Mouse (Mus musculus) MEL (cell line): ENCODE results near the gene Acoxl. TPM values are rescaled to one million over a fixed set of nuclear protein-coding genes. Genes with fewer than 3 reads are reported as not detected.

Experiments used
- DNase-seq: peaks from one replicate; pipeline ENCODE4 v3.0.0; 2011; ENCODE audit warnings: low read depth, low spot score
- H3K27ac ChIP-seq: 2 replicates; pipeline ENCODE4 v1.5.1; 2012; ENCODE audit warnings: low read depth, mild to moderate bottlenecking, control low read depth, low read length, moderate library complexity; ENCODE audit not compliant: control insufficient read depth
- H3K27me3 ChIP-seq, 2 experiments: fragments of 150-350 bp in 1 of 2; sonication (generic) in 1 of 2; 2 replicates each; pipeline ENCODE4 v1.6.1; 2012; ENCODE audit warnings: low read length in 2 of 2, mild to moderate bottlenecking in 2 of 2, improper control_type of control experiment in 1 of 2, moderate library complexity in 1 of 2; ENCODE audit not compliant: insufficient read depth in 2 of 2, control insufficient read depth in 1 of 2
- H3K36me3 ChIP-seq, 2 experiments: 2 replicates each; pipeline ENCODE4 v1.6.1; 2012 to 2014; ENCODE audit warnings: low read length in 2 of 2, improper control_type of control experiment in 1 of 2, inconsistent platforms in 1 of 2, mild to moderate bottlenecking in 1 of 2; ENCODE audit not compliant: insufficient read depth in 2 of 2, control insufficient read depth in 1 of 2
- H3K4me1 ChIP-seq, 2 experiments: fragments of 150-350 bp in 1 of 2; sonication (generic) in 1 of 2; 2 replicates each; pipeline ENCODE4 v1.6.1; 2012; ENCODE audit warnings: low read length in 2 of 2, improper control_type of control experiment in 1 of 2, mild to moderate bottlenecking in 1 of 2; ENCODE audit not compliant: insufficient read depth in 2 of 2, control insufficient read depth in 1 of 2
- H3K4me3 ChIP-seq, 2 experiments: fragments of 150-350 bp in 1 of 2; sonication (generic) in 1 of 2; 2 replicates each; pipeline ENCODE4 v1.5.1; 2012; ENCODE audit warnings: low read depth in 2 of 2, low read length in 2 of 2, mild to moderate bottlenecking in 2 of 2, moderate library complexity in 2 of 2, control low read depth in 1 of 2, improper control_type of control experiment in 1 of 2; ENCODE audit not compliant: control insufficient read depth in 1 of 2, insufficient read depth in 1 of 2
- H3K79me2 ChIP-seq: 2 replicates; pipeline ENCODE4 v1.6.1; 2012; ENCODE audit warnings: mild to moderate bottlenecking, low read length, moderate library complexity; ENCODE audit not compliant: control insufficient read depth, poor library complexity, insufficient read depth
- H3K9ac ChIP-seq: 2 replicates; pipeline ENCODE4 v1.6.1; 2012; ENCODE audit warnings: low read depth, mild to moderate bottlenecking, control low read depth, low read length, moderate library complexity; ENCODE audit not compliant: control insufficient read depth, poor library complexity, severe bottlenecking
- H3K9me3 ChIP-seq: fragments of 150-350 bp; sonication (generic); replicated peaks from 2 replicates; pipeline ENCODE4 v1.6.1; 2012; ENCODE audit warnings: mild to moderate bottlenecking, low read length, improper control_type of control experiment, moderate library complexity; ENCODE audit not compliant: insufficient read depth
- BHLHE40 ChIP-seq: IDR thresholded peaks from 2 replicates; pipeline ENCODE4 v1.6.1; 2012; ENCODE audit warnings: low read depth, mild to moderate bottlenecking, inconsistent platforms, low read length, improper control_type of control experiment, borderline replicate concordance
- CHD1 ChIP-seq: IDR thresholded peaks from 2 replicates; pipeline ENCODE4 v1.6.1; 2012; ENCODE audit warnings: low read depth, mild to moderate bottlenecking, inconsistent platforms, low read length, improper control_type of control experiment
- CHD2 ChIP-seq: IDR thresholded peaks from 2 replicates; pipeline ENCODE4 v1.6.1; 2011; ENCODE audit warnings: low read length, improper control_type of control experiment
- CTCF ChIP-seq, 3 experiments: IDR thresholded peaks in 2 of 3; conservative IDR thresholded peaks in 1 of 3; 2 replicates each; pipeline ENCODE4 v1.5.1; 2011 to 2012; ENCODE audit warnings: low read length in 3 of 3, low read depth in 2 of 3, mild to moderate bottlenecking in 2 of 3, improper control_type of control experiment in 1 of 3, inconsistent platforms in 1 of 3, mixed read lengths in 1 of 3, moderate library complexity in 1 of 3; ENCODE audit not compliant: control insufficient read depth in 1 of 3, insufficient read depth in 1 of 3, poor library complexity in 1 of 3, severe bottlenecking in 1 of 3
- E2F4 ChIP-seq: IDR thresholded peaks from 2 replicates; pipeline ENCODE4 v1.6.1; 2011; ENCODE audit warnings: low read depth, low read length, improper control_type of control experiment, borderline replicate concordance
- ELF1 ChIP-seq: IDR thresholded peaks from 2 replicates; pipeline ENCODE4 v1.6.1; 2014; ENCODE audit warnings: low read depth, mild to moderate bottlenecking, inconsistent platforms, low read length, improper control_type of control experiment, moderate library complexity
- EP300 ChIP-seq, 2 experiments: IDR thresholded peaks; 2 replicates each; pipeline ENCODE4 v1.6.1; 2011; ENCODE audit warnings: improper control_type of control experiment in 2 of 2, low read length in 2 of 2, low read depth in 1 of 2, mild to moderate bottlenecking in 1 of 2
- ETS1 ChIP-seq: IDR thresholded peaks from 2 replicates; pipeline ENCODE4 v1.6.1; 2012; ENCODE audit warnings: low read depth, mild to moderate bottlenecking, inconsistent platforms, low read length, improper control_type of control experiment, moderate library complexity
- GABPA ChIP-seq: IDR thresholded peaks from 2 replicates; pipeline ENCODE4 v1.6.1; 2012; ENCODE audit warnings: low read depth, mild to moderate bottlenecking, inconsistent platforms, low read length, improper control_type of control experiment, moderate library complexity
- GATA1 ChIP-seq: IDR thresholded peaks from 2 replicates; pipeline ENCODE4 v1.6.1; 2011; ENCODE audit warnings: low read depth, low read length, improper control_type of control experiment
- JUND ChIP-seq: IDR thresholded peaks from 2 replicates; pipeline ENCODE4 v1.6.1; 2011; ENCODE audit warnings: low read depth, mild to moderate bottlenecking, improper control_type of control experiment, low read length
- KAT2A ChIP-seq: conservative IDR thresholded peaks from 2 replicates; pipeline ENCODE4 v1.6.1; 2012; ENCODE audit warnings: low read depth, low read length, improper control_type of control experiment, inconsistent platforms
- MAFK ChIP-seq: IDR thresholded peaks from 2 replicates; pipeline ENCODE4 v1.6.1; 2011; ENCODE audit warnings: low read depth, mild to moderate bottlenecking, low read length, improper control_type of control experiment, borderline replicate concordance
- MAX ChIP-seq: IDR thresholded peaks from 2 replicates; pipeline ENCODE4 v1.6.1; 2011; ENCODE audit warnings: low read length, improper control_type of control experiment
- MAZ ChIP-seq: IDR thresholded peaks from 2 replicates; pipeline ENCODE4 v1.6.1; 2012; ENCODE audit warnings: low read depth, mild to moderate bottlenecking, inconsistent platforms, low read length, improper control_type of control experiment
- MEF2A ChIP-seq: IDR thresholded peaks from 2 replicates; pipeline ENCODE4 v1.6.1; 2014; ENCODE audit warnings: low read depth, mild to moderate bottlenecking, inconsistent platforms, low read length, improper control_type of control experiment; ENCODE audit not compliant: poor library complexity, insufficient replicate concordance, severe bottlenecking; ENCODE audit errors: extremely low read depth
- MXI1 ChIP-seq: IDR thresholded peaks from 2 replicates; pipeline ENCODE4 v1.6.1; 2011; ENCODE audit warnings: mild to moderate bottlenecking, low read depth, low read length, improper control_type of control experiment
- MYB ChIP-seq: IDR thresholded peaks from 2 replicates; pipeline ENCODE4 v1.6.1; 2011; ENCODE audit warnings: mild to moderate bottlenecking, low read depth, low read length, improper control_type of control experiment
- MYC ChIP-seq: IDR thresholded peaks from 2 replicates; pipeline ENCODE4 v1.6.1; 2011; ENCODE audit warnings: low read depth, mild to moderate bottlenecking, low read length, improper control_type of control experiment, moderate library complexity
- NELFE ChIP-seq: IDR thresholded peaks from 2 replicates; pipeline ENCODE4 v1.6.1; 2011; ENCODE audit warnings: low read depth, low read length, improper control_type of control experiment
- NRF1 ChIP-seq: IDR thresholded peaks from 2 replicates; pipeline ENCODE4 v1.6.1; 2014; ENCODE audit warnings: low read depth, mild to moderate bottlenecking, inconsistent platforms, low read length, improper control_type of control experiment, moderate library complexity; ENCODE audit not compliant: poor library complexity, insufficient read depth, severe bottlenecking
- POLR2A ChIP-seq, 2 experiments: IDR thresholded peaks; 2 replicates each; pipeline ENCODE4 v1.6.1; 2011 to 2012; ENCODE audit warnings: low read length in 2 of 2, mild to moderate bottlenecking in 2 of 2, control low read depth in 1 of 2, improper control_type of control experiment in 1 of 2, low read depth in 1 of 2, moderate library complexity in 1 of 2; ENCODE audit not compliant: control insufficient read depth in 1 of 2, insufficient read depth in 1 of 2, poor library complexity in 1 of 2
- POLR2AphosphoS2 ChIP-seq: IDR thresholded peaks from 2 replicates; pipeline ENCODE4 v1.6.1; 2011; ENCODE audit warnings: low read length, improper control_type of control experiment
- POLR2AphosphoS5 ChIP-seq: IDR thresholded peaks from 2 replicates; pipeline ENCODE4 v1.6.1; 2012; ENCODE audit warnings: low read depth, borderline replicate concordance, mild to moderate bottlenecking, inconsistent platforms, low read length, moderate library complexity, mixed read lengths
- RAD21 ChIP-seq: IDR thresholded peaks from 2 replicates; pipeline ENCODE4 v1.6.1; 2011; ENCODE audit warnings: mild to moderate bottlenecking, low read depth, low read length, improper control_type of control experiment
- RCOR1 ChIP-seq: IDR thresholded peaks from 2 replicates; pipeline ENCODE4 v1.6.1; 2012; ENCODE audit warnings: low read depth, mild to moderate bottlenecking, inconsistent platforms, low read length, improper control_type of control experiment
- SIN3A ChIP-seq: IDR thresholded peaks from 2 replicates; pipeline ENCODE4 v1.6.1; 2012; ENCODE audit warnings: low read length, improper control_type of control experiment, inconsistent platforms
- SMC3 ChIP-seq: IDR thresholded peaks from 2 replicates; pipeline ENCODE4 v1.6.1; 2011; ENCODE audit warnings: low read depth, low read length, improper control_type of control experiment
- TAL1 ChIP-seq: IDR thresholded peaks from 2 replicates; pipeline ENCODE4 v1.6.1; 2012; ENCODE audit warnings: mild to moderate bottlenecking, inconsistent platforms, low read length, moderate library complexity, mixed read lengths
- TBP ChIP-seq: IDR thresholded peaks from 2 replicates; pipeline ENCODE4 v1.8.0; 2011; ENCODE audit warnings: low read depth, low read length, improper control_type of control experiment
- TCF12 ChIP-seq: IDR thresholded peaks from 2 replicates; pipeline ENCODE4 v1.6.1; 2014; ENCODE audit warnings: low read depth, mild to moderate bottlenecking, inconsistent platforms, low read length, improper control_type of control experiment, moderate library complexity
- UBTF ChIP-seq: IDR thresholded peaks from 2 replicates; pipeline ENCODE4 v1.6.1; 2012; ENCODE audit warnings: low read depth, mild to moderate bottlenecking, inconsistent platforms, low read length, improper control_type of control experiment, moderate library complexity, borderline replicate concordance; ENCODE audit not compliant: insufficient read depth
- USF1 ChIP-seq: IDR thresholded peaks from 2 replicates; pipeline ENCODE4 v1.6.1; 2014; ENCODE audit warnings: low read depth, mild to moderate bottlenecking, inconsistent platforms, low read length, improper control_type of control experiment, moderate library complexity
- USF2 ChIP-seq, 2 experiments: IDR thresholded peaks; 2 replicates each; pipeline ENCODE4 v1.6.1; 2011 to 2012; ENCODE audit warnings: improper control_type of control experiment in 2 of 2, low read length in 2 of 2, borderline replicate concordance in 1 of 2, inconsistent platforms in 1 of 2, low read depth in 1 of 2, mild to moderate bottlenecking in 1 of 2; ENCODE audit not compliant: insufficient read depth in 1 of 2
- ZC3H11A ChIP-seq: IDR thresholded peaks from 2 replicates; pipeline ENCODE4 v1.6.1; 2012; ENCODE audit warnings: low read depth, mild to moderate bottlenecking, inconsistent platforms, low read length, improper control_type of control experiment
- ZKSCAN1 ChIP-seq: IDR thresholded peaks from 2 replicates; pipeline ENCODE4 v1.6.1; 2012; ENCODE audit warnings: low read depth, mild to moderate bottlenecking, inconsistent platforms, low read length, improper control_type of control experiment, moderate library complexity
- ZMIZ1 ChIP-seq: IDR thresholded peaks from 2 replicates; pipeline ENCODE4 v1.6.1; 2012; ENCODE audit warnings: low read depth, mild to moderate bottlenecking, inconsistent platforms, low read length, improper control_type of control experiment, moderate library complexity
- ZNF384 ChIP-seq: IDR thresholded peaks from 2 replicates; pipeline ENCODE4 v1.6.1; 2012; ENCODE audit warnings: low read depth, mild to moderate bottlenecking, inconsistent platforms, low read length, improper control_type of control experiment
- polyA plus RNA-seq, 2 experiments: library from polyadenylated mRNA; stranded (reverse) in 1 of 2; unstranded in 1 of 2; fragments of >175 nt in 1 of 2; fragments of >200 nt in 1 of 2; gene quantifications; 2 replicates each; pipeline versions ENCODE4 v1.2.1 to v1.2.4; 2012; ENCODE audit warnings: low replicate concordance in 2 of 2, low read depth in 1 of 2; ENCODE audit not compliant: insufficient read length in 2 of 2, insufficient read depth in 1 of 2, missing spikeins in 1 of 2
- total RNA-seq: library from RNA; depleted of rRNA; stranded (reverse); fragments of 300-350 nt; gene quantifications from 2 replicates; pipeline ENCODE4 v1.2.3, GENCODE M21; 2012

The Acoxl gene
- total and polyA plus RNA-seq, 3 experiments = 0.31 to 0.39 TPM; not detected in 1

GRCm38 (mm10) chr2:127914047-127914446 lies 75.4 kb downstream of the Acoxl start:
- H3K79me2 ChIP-seq = no peaks in the 10 kb centered on the region
- TF ChIP-seq MAFK (no peak; the same call in 1 of the 2 replicates), CHD2 (no peak), ZC3H11A (no peak), ETS1 (peak; percentile 67), TBP (no peak), JUND (no peak), POLR2A (IDR thresholded peaks at IDR 0.05; ENCODE audit: control insufficient read depth in 1 of 2, insufficient read depth in 1 of 2, low read depth in 1 of 2, low read length in 2 of 2, poor library complexity in 1 of 2) (no peak), NRF1 (no peak), EP300 (IDR thresholded peaks at IDR 0.05; ENCODE audit: low read depth in 1 of 2, low read length in 2 of 2) (peak; percentile 78 to 87), POLR2AphosphoS5 (no peak), ELF1 (no peak), MAZ (no peak), GABPA (no peak), POLR2AphosphoS2 (no peak), MYB (no peak), ZNF384 (no peak), E2F4 (no peak), ZMIZ1 (no peak), TAL1 (peak; percentile 81), TCF12 (peak; percentile 90), CTCF (IDR thresholded peaks at IDR 0.05 in 2 of 3, conservative IDR thresholded peaks at IDR 0.05 in 1 of 3; ENCODE audit: control insufficient read depth in 1 of 3, insufficient read depth in 1 of 3, low read depth in 2 of 3, low read length in 3 of 3, poor library complexity in 1 of 3, severe bottlenecking in 1 of 3) (no peak), MEF2A (no peak), MAX (no peak), USF1 (no peak), GATA1 (peak; percentile 86), RAD21 (no peak), BHLHE40 (peak; percentile 37; the same call in 1 of the 2 replicates), MYC (no peak), RCOR1 (peak; percentile 97), UBTF (no peak), NELFE (no peak), MXI1 (no peak), SIN3A (0 out of 2 replicates have a peak, but pooled peaks have one; percentile 10), USF2 (IDR thresholded peaks at IDR 0.05; ENCODE audit: borderline replicate concordance in 1 of 2, insufficient read depth in 1 of 2, low read depth in 1 of 2, low read length in 2 of 2) (no peak), CHD1 (no peak), KAT2A (no peak), SMC3 (no peak), ZKSCAN1 (no peak)

More at GRCm38 (mm10) chr2:127914047-127914446, 75.4 kb downstream of the Acoxl start:
- H3K36me3 ChIP-seq = peaks cover 0 to 32% of the 10 kb centered on the region in 2 experiments; a peak in 2 of 4 replicates
- H3K27ac ChIP-seq = peak overlapping the region; percentile 22; the same call in 1 of the 2 replicates
- H3K27me3 ChIP-seq = no peaks in the 10 kb centered on the region
- H3K4me1 ChIP-seq = peaks cover 2 to 42% of the 10 kb centered on the region in 2 experiments; a peak in 3 of 4 replicates
- DNase-seq = peak; percentile 71
- no peaks in the 10 kb centered on the region for H3K9me3 ChIP-seq
- H3K9ac ChIP-seq = no peak overlapping the region
- no peak overlapping the region for H3K4me3 ChIP-seq
